ENCODE assay signal across 15 mouse cellular contexts in the genomic region with DNA sequence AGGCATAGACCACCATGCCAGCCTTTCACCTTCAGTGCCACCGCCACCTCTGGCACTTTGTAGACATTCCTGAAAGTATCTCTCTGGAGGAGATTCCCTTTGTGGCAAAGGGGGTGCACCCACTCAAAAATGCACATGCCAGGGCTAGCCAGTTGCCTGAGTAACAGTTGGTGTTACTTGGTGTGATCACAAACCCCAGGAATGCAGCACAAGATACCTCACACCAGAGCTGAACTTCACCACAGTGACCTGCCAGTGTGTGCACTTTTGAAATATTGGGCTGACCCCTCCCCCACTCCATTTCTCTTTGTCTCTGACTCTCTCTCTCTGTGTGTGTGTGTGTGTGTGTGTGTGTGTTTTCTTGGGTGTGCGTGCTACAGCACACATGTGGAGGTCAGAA. TPM values are rescaled to one million over a fixed set of nuclear protein-coding genes. Genes with fewer than 3 reads are reported as not detected.
DNase-seq lines count a peak whose midpoint lies in the region; ATAC-seq and TF ChIP-seq lines count a peak whose summit lies in the region.
"Had no signal": no experiment of that assay in that cellular context is flagged by ENCODE, and none has a peak within 500 bp of the region (broad histone marks: within the 10 kb centered on the region; RNA-seq: fewer than 3 reads in every experiment).

No protein-coding gene starts in this region.

- H3K9ac ChIP-seq in kidney, postnatal 0 days (ENCODE audit: low read depth, low read length) = no peak overlapping the region
- no peak overlapping the region for H3K9ac ChIP-seq in intestine, embryonic 16.5 days (ENCODE audit: low read depth, low read length)
- H3K9ac ChIP-seq: limb, embryonic 12.5 days had no signal

- intact Hi-C loops in heart, postnatal 36 days (cut with DNase I) = no loop called here

- H3K36me3 ChIP-seq in heart, embryonic 10.5 days = peaks cover 5% of the 10 kb centered on the region; the same call in 1 of the 2 replicates
- no peaks in the 10 kb centered on the region for H3K36me3 ChIP-seq in kidney, postnatal 0 days (ENCODE audit: insufficient read depth, low read length)
- H3K36me3 ChIP-seq in intestine, embryonic 16.5 days (ENCODE audit: control insufficient read depth, insufficient read depth, low read length) = no peaks in the 10 kb centered on the region

- H3K9me3 ChIP-seq in heart, embryonic 10.5 days = no peaks in the 10 kb centered on the region
- H3K9me3 ChIP-seq in kidney, postnatal 0 days (replicated peaks; ENCODE audit: low read length) = no peaks in the 10 kb centered on the region
- H3K9me3 ChIP-seq in intestine, embryonic 16.5 days (ENCODE audit: control insufficient read depth, low read length) = no peaks in the 10 kb centered on the region
- H3K9me3 ChIP-seq: limb, embryonic 12.5 days had no signal

- H3K27ac ChIP-seq in heart, embryonic 10.5 days = peak overlapping the region; percentile 85
- H3K27ac ChIP-seq in kidney, postnatal 0 days = peak overlapping the region; percentile 91; the same call in 1 of the 2 replicates
- H3K27ac ChIP-seq in intestine, embryonic 16.5 days (ENCODE audit: low read length) = peak overlapping the region; percentile 92
- H3K27ac ChIP-seq: limb, embryonic 12.5 days had no signal

- H3K4me2 ChIP-seq in kidney, postnatal 0 days (ENCODE audit: low read length) = no peak overlapping the region
- no peak overlapping the region for H3K4me2 ChIP-seq in intestine, embryonic 16.5 days (ENCODE audit: low read depth, low read length)
- H3K4me2 ChIP-seq: limb, embryonic 12.5 days; midbrain, embryonic 11.5 days had no signal

- 89% methylated on average over 2 of the region's 2 CpGs for WGBS in heart, embryonic 10.5 days
- WGBS in kidney, postnatal 0 days = 85% methylated on average over 2 of the region's 2 CpGs
- 94% methylated on average over 2 of the region's 2 CpGs for WGBS in intestine, embryonic 16.5 days

- no peak overlapping the region for H3K4me3 ChIP-seq in heart, embryonic 10.5 days
- H3K4me3 ChIP-seq in kidney, postnatal 0 days (replicated peaks; ENCODE audit: low read depth, low read length) = no peak overlapping the region
- no peak overlapping the region for H3K4me3 ChIP-seq in intestine, embryonic 16.5 days (ENCODE audit: low read length)
- H3K4me3 ChIP-seq: limb, embryonic 12.5 days had no signal

- peaks cover 82% of the 10 kb centered on the region for H3K4me1 ChIP-seq in heart, embryonic 10.5 days
- peaks cover 33% of the 10 kb centered on the region for H3K4me1 ChIP-seq in kidney, postnatal 0 days (replicated peaks; ENCODE audit: insufficient read depth, low read length)
- H3K4me1 ChIP-seq in intestine, embryonic 16.5 days (ENCODE audit: control insufficient read depth, insufficient read depth, low read length) = peaks cover 41% of the 10 kb centered on the region

- no peak for ATAC-seq in kidney, postnatal 0 days (replicated peaks; ENCODE audit: low FRiP score, low read depth)
- no peak for ATAC-seq in intestine, embryonic 16.5 days
- no peak for ATAC-seq in megakaryocyte-erythroid progenitor cell, adult 5-6 weeks (replicated peaks; ENCODE audit: low FRiP score, low TSS enrichment, poor library complexity, severe bottlenecking)
- ATAC-seq: forebrain, embryonic 14.5 days had no signal

- no peak for TF ChIP-seq CTCF in kidney, postnatal 0 days (IDR thresholded peaks at IDR 0.05; ENCODE audit: low read depth)

- DNase-seq in heart, embryonic 10.5 days (ENCODE audit: low spot score) = no peak
- no peak for DNase-seq in heart, postnatal 36 days
- no peak for DNase-seq in kidney, postnatal 0 days (ENCODE audit: low spot score)
- no peak for DNase-seq in kidney, postnatal 14 days
- DNase-seq in Muller cell, postnatal 12 days (ENCODE audit: inconsistent ontology term) = peak; percentile 71
- DNase-seq: cerebellum, adult 11 months; kidney, postnatal 4 days; lung, postnatal 14 days; right cerebral cortex, postnatal 14 days; thymus, postnatal 36 days had no signal

- no peaks in the 10 kb centered on the region for H3K27me3 ChIP-seq in heart, embryonic 10.5 days (ENCODE audit: insufficient read depth, poor library complexity, severe bottlenecking)
- no peaks in the 10 kb centered on the region for H3K27me3 ChIP-seq in kidney, postnatal 0 days (ENCODE audit: insufficient read depth, low read length)
- no peaks in the 10 kb centered on the region for H3K27me3 ChIP-seq in intestine, embryonic 16.5 days (replicated peaks; ENCODE audit: control insufficient read depth, insufficient read depth, low read length)
- H3K27me3 ChIP-seq: limb, embryonic 12.5 days had no signal

RNA-seq across cellular contexts. Expression of gene Foxk1, which starts 25.2 kb away (rescaled TPM):
- 3.3 and 4.5 TPM in 2 replicates for polyA plus RNA-seq in heart, embryonic 10.5 days (2016; fragmentation: Nextera tagmentation; extraction: Ambion mirVana)
- 10 to 100 TPM; 15.7 to 15.8 TPM for total RNA-seq in heart, postnatal 36 days (2021)
- polyA plus RNA-seq in kidney, postnatal 0 days (2015; fragmentation: Nextera tagmentation; extraction: Ambion mirVana) = 5.6 and 5.8 TPM in 2 replicates
- 1.9 and 2.0 TPM in 2 replicates for polyA plus RNA-seq in intestine, embryonic 16.5 days (2015; fragmentation: Nextera tagmentation; extraction: Ambion mirVana)
- total RNA-seq in megakaryocyte-erythroid progenitor cell, adult 5-6 weeks (2014; fragmentation: Nextera tagmentation) = 12.3 and 17.0 TPM in 2 replicates
- total RNA-seq in megakaryocyte-erythroid progenitor cell, adult 5-6 weeks (2017) = 6.4 and 6.8 TPM in 2 replicates

RNA-seq across cellular contexts. Expression of gene Ap5z1, which starts 37.3 kb away (rescaled TPM):
- polyA plus RNA-seq in heart, embryonic 10.5 days (2016; fragmentation: Nextera tagmentation; extraction: Ambion mirVana) = 8.7 and 11.1 TPM in 2 replicates
- total RNA-seq in heart, postnatal 36 days (2021) = 1 to 10 TPM; 6.2 to 6.4 TPM
- polyA plus RNA-seq in kidney, postnatal 0 days (2015; fragmentation: Nextera tagmentation; extraction: Ambion mirVana) = 6.4 and 8.8 TPM in 2 replicates
- polyA plus RNA-seq in intestine, embryonic 16.5 days (2015; fragmentation: Nextera tagmentation; extraction: Ambion mirVana) = 17.3 and 21.6 TPM in 2 replicates
- 16.4 and 25.5 TPM in 2 replicates for total RNA-seq in megakaryocyte-erythroid progenitor cell, adult 5-6 weeks (2014; fragmentation: Nextera tagmentation)
- total RNA-seq in megakaryocyte-erythroid progenitor cell, adult 5-6 weeks (2017) = 2.7 and 4.9 TPM in 2 replicates
